Mouse (Mus musculus): Measurements from ENCODE around the gene Pomgnt1.

GRCm38 (mm10) chr4:116097211-116097610 lies 26.4 kb upstream of the Pomgnt1 start:
- no peak for TF ChIP-seq UBTF (IDR thresholded peaks at IDR 0.05; ENCODE audit: low read depth, low read length)
- no peak for TF ChIP-seq CTCF (conservative IDR thresholded peaks at IDR 0.05 in 1 of 2, IDR thresholded peaks at IDR 0.05 in 1 of 2; ENCODE audit: low read depth in 2 of 2, low read length in 2 of 2)
- TF ChIP-seq RAD21 (IDR thresholded peaks at IDR 0.05; ENCODE audit: low read depth, low read length), result no peak
- TF ChIP-seq BHLHE40 (IDR thresholded peaks at IDR 0.05; ENCODE audit: low read depth, low read length), result no peak
- TF ChIP-seq MEF2A (IDR thresholded peaks at IDR 0.05; ENCODE audit: borderline replicate concordance, low read depth, low read length), result no peak
- TF ChIP-seq PAX5 (IDR thresholded peaks at IDR 0.05; ENCODE audit: low read length), result no peak
- no peak for TF ChIP-seq USF2 (conservative IDR thresholded peaks at IDR 0.05; ENCODE audit: low read depth, low read length)
- no peak for TF ChIP-seq MAFK (IDR thresholded peaks at IDR 0.05; ENCODE audit: insufficient replicate concordance, low read length)
- TF ChIP-seq POLR2AphosphoS2 (IDR thresholded peaks at IDR 0.05; ENCODE audit: low read depth, low read length), result no peak

Data from CH12.LX (cell line).